In the genomic region with DNA sequence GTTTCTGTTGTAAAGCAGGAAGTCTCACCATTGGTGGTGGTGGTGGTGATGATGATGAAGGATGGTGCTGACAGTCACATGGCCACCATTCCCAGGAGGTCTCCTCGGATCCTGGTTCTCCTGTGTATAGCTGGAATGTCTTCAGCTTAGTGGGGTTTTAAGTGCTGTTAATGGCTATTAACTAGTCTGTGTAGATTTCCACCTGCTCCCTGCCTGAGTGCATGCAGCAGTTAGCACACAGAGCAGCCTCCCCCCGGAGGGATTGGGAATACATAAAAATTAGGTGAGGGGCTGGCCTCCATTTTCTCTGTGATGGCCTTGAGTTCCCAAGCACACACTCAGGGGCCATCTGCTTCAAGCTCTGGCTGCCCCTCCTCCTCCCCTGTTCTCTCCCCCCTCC, we compare ENCODE assay signal across 17 mouse cellular contexts.
"Had no signal": no experiment of that assay in that cellular context is flagged by ENCODE, and none has a peak within 500 bp of the region (broad histone marks: within the 10 kb centered on the region; RNA-seq: fewer than 3 reads in every experiment).

No protein-coding gene starts in this region.

- H3K9me3 ChIP-seq: limb, embryonic 13.5 days; liver, embryonic 15.5 days; midbrain, embryonic 13.5 days; stomach, embryonic 15.5 days had no signal

- H3K27ac ChIP-seq: kidney, postnatal 0 days; layer of hippocampus, adult 2 months; limb, embryonic 13.5 days; liver, embryonic 15.5 days; midbrain, embryonic 13.5 days; stomach, embryonic 15.5 days had no signal

- H3K27me3 ChIP-seq: limb, embryonic 13.5 days; liver, embryonic 15.5 days; midbrain, embryonic 13.5 days; stomach, embryonic 15.5 days had no signal

- H3K36me3 ChIP-seq: limb, embryonic 13.5 days; liver, embryonic 15.5 days; midbrain, embryonic 13.5 days; stomach, embryonic 15.5 days had no signal

- H3K4me3 ChIP-seq: layer of hippocampus, adult 2 months; limb, embryonic 13.5 days; liver, embryonic 15.5 days; midbrain, embryonic 13.5 days; stomach, embryonic 15.5 days had no signal

- ATAC-seq: lung, postnatal 0 days; midbrain, embryonic 13.5 days had no signal

- H3K4me1 ChIP-seq: limb, embryonic 13.5 days; liver, embryonic 15.5 days; stomach, embryonic 15.5 days had no signal

- H3K9ac ChIP-seq: limb, embryonic 13.5 days; liver, embryonic 15.5 days; midbrain, embryonic 13.5 days; stomach, embryonic 15.5 days had no signal

- DNase-seq: kidney, adult 11 months; kidney, adult 9 months; kidney, postnatal 4 days; left cerebral cortex, postnatal 4 days; lung, adult 2 months; lung, postnatal 36 days; right cerebral cortex, postnatal 14 days; thymus, adult 2 months; thymus, postnatal 25 days had no signal

- H3K4me2 ChIP-seq: limb, embryonic 13.5 days; liver, embryonic 11.5 days; liver, embryonic 15.5 days; midbrain, embryonic 13.5 days; stomach, embryonic 15.5 days had no signal
